Mouse (Mus musculus): ENCODE measurements around the gene Prox2. TPM values are rescaled to one million over a fixed set of nuclear protein-coding genes. Genes with fewer than 3 reads are reported as not detected.

Prox2 gene
- polyA plus RNA-seq, 1 experiment from 2014 or later = 3.8 TPM

Other genes starting within 250 kb of the Prox2 start
- 0.12 and 0.17 TPM in 2 replicates for gene Ltbp2, start 234.2 kb downstream of the Prox2 start, polyA plus RNA-seq (2016; fragmentation: Nextera tagmentation; extraction: Ambion mirVana)
- 174 and 178 TPM in 2 replicates for gene Fcf1, start 139.9 kb downstream of the Prox2 start, polyA plus RNA-seq (2016; fragmentation: Nextera tagmentation; extraction: Ambion mirVana)
- gene Arel1, start 139.9 kb downstream of the Prox2 start, polyA plus RNA-seq (2016; fragmentation: Nextera tagmentation; extraction: Ambion mirVana) = 18.5 and 21.5 TPM in 2 replicates
- gene Ylpm1, start 114.4 kb downstream of the Prox2 start, polyA plus RNA-seq (2016; fragmentation: Nextera tagmentation; extraction: Ambion mirVana) = 31.9 and 34.8 TPM in 2 replicates
- 101 and 109 TPM in 2 replicates for gene Dlst, start 74 bp upstream of the Prox2 start, polyA plus RNA-seq (2016; fragmentation: Nextera tagmentation; extraction: Ambion mirVana)
- 3.7 and 3.8 TPM in 2 replicates for gene Rps6kl1, start 40.5 kb upstream of the Prox2 start, polyA plus RNA-seq (2016; fragmentation: Nextera tagmentation; extraction: Ambion mirVana)
- 5.8 and 8.0 TPM in 2 replicates for gene Pgf, start 67.0 kb upstream of the Prox2 start, polyA plus RNA-seq (2016; fragmentation: Nextera tagmentation; extraction: Ambion mirVana)
- gene Eif2b2, start 108.7 kb upstream of the Prox2 start, polyA plus RNA-seq (2016; fragmentation: Nextera tagmentation; extraction: Ambion mirVana) = 126 and 131 TPM in 2 replicates
- gene Mlh3, start 159.8 kb upstream of the Prox2 start, polyA plus RNA-seq (2016; fragmentation: Nextera tagmentation; extraction: Ambion mirVana) = 5.5 and 8.8 TPM in 2 replicates
- 59.2 and 75.5 TPM in 2 replicates for gene Acyp1, start 177.7 kb upstream of the Prox2 start, polyA plus RNA-seq (2016; fragmentation: Nextera tagmentation; extraction: Ambion mirVana)
- 1.1 and 1.7 TPM in 2 replicates for gene Zc2hc1c, start 177.8 kb upstream of the Prox2 start, polyA plus RNA-seq (2016; fragmentation: Nextera tagmentation; extraction: Ambion mirVana)
- 16.9 and 22.8 TPM in 2 replicates for gene Nek9, start 228.6 kb upstream of the Prox2 start, polyA plus RNA-seq (2016; fragmentation: Nextera tagmentation; extraction: Ambion mirVana)